Mouse (Mus musculus) forebrain, embryonic 12.5 days (tissue): ENCODE measurements at regions not wholly inside any gene's neighbourhood (a gene's known extent, or its start where the extent isn't known, plus 50 kb on each side); places are given as distances from the start of the nearest gene placed in this dataset.
"Not testable (repeated sequence)": the region's sequence is repeated elsewhere in the genome, so short reads cannot be mapped to it uniquely, and the experiment has no call there.

Experiments used
- ATAC-seq: fragments of 200-750 bp; cut with Nextera tagmentation; 2 replicates; pipeline ENCODE4 v1.8.0; 2017; ENCODE audit warnings: moderate TSS enrichment; ENCODE audit not compliant: low FRiP score
- H3K27ac ChIP-seq: fragments of 300-500 bp; sonication (generic); 2 replicates; pipeline ENCODE4 v1.5.1; 2016; ENCODE audit warnings: mild to moderate bottlenecking
- H3K27me3 ChIP-seq: fragments of 300-500 bp; sonication (generic); 2 replicates; pipeline ENCODE4 v1.6.1; 2016; ENCODE audit warnings: mild to moderate bottlenecking
- H3K36me3 ChIP-seq: fragments of 300-500 bp; sonication (generic); replicated peaks from 2 replicates; pipeline ENCODE4 v1.6.1; 2016; ENCODE audit warnings: mild to moderate bottlenecking
- H3K4me1 ChIP-seq: fragments of 300-500 bp; sonication (generic); 2 replicates; pipeline ENCODE4 v1.6.1; 2016
- H3K4me2 ChIP-seq: fragments of 300-500 bp; sonication (generic); 2 replicates; pipeline ENCODE4 v1.6.1; 2016; ENCODE audit warnings: mild to moderate bottlenecking, moderate library complexity
- H3K4me3 ChIP-seq: fragments of 300-500 bp; sonication (generic); replicated peaks from 2 replicates; pipeline ENCODE4 v1.5.1; 2016; ENCODE audit warnings: mild to moderate bottlenecking
- H3K9ac ChIP-seq: fragments of 300-500 bp; sonication (generic); 2 replicates; pipeline ENCODE4 v1.6.1; 2016; ENCODE audit warnings: mild to moderate bottlenecking
- H3K9me3 ChIP-seq: fragments of 300-500 bp; sonication (generic); 2 replicates; pipeline ENCODE4 v1.6.1; 2016
- WGBS: fragments of 180-500 bp; shearing (Covaris S2); methylation state at CpG from one replicate; pipeline ENCODE4 v1.1.7; 2016; 5-methylcytosine and 5-hydroxymethylcytosine counted together

- Histone ChIP-seq H3K27ac (peak overlapping the region; percentile 25; the same call in 1 of the 2 replicates), H3K4me3 (no peak overlapping the region), H3K36me3 (no peaks in the 10 kb centered on the region), H3K4me1 (peaks cover 15% of the 10 kb centered on the region; the same call in 1 of the 2 replicates), H3K9me3 (no peaks in the 10 kb centered on the region), H3K4me2 (no peak overlapping the region), H3K9ac (no peak overlapping the region), H3K27me3 (no peaks in the 10 kb centered on the region)
- 65% methylated on average over 12 of the region's 12 CpGs for WGBS
- peak; percentile 61 for ATAC-seq
These were observed 494.4 kb downstream of the Hace1 start for GRCm38 (mm10) chr10:46071810-46072549.

GRCm38 (mm10) chr10:46072550-46073470, 495.2 kb downstream of the Hace1 start:
- H3K9ac ChIP-seq, result no peak overlapping the region
- peak; percentile 59 for ATAC-seq
- WGBS, result 66% methylated on average over 16 of the region's 16 CpGs
- H3K9me3 ChIP-seq, result no peaks in the 10 kb centered on the region
- peaks cover 15% of the 10 kb centered on the region; the same call in 1 of the 2 replicates for H3K4me1 ChIP-seq
- H3K27me3 ChIP-seq, result no peaks in the 10 kb centered on the region
- H3K27ac ChIP-seq, result peak overlapping the region; percentile 25; the same call in 1 of the 2 replicates
- no peak overlapping the region for H3K4me2 ChIP-seq
- no peak overlapping the region for H3K4me3 ChIP-seq
- H3K36me3 ChIP-seq, result no peaks in the 10 kb centered on the region

- H3K9me3 ChIP-seq, result no peaks in the 10 kb centered on the region
- H3K4me3 ChIP-seq, result no peak overlapping the region
- WGBS, result 78% methylated on average over 4 of the region's 4 CpGs
- H3K4me2 ChIP-seq, result no peak overlapping the region
- no peak overlapping the region for H3K9ac ChIP-seq
- no peaks in the 10 kb centered on the region for H3K36me3 ChIP-seq
- H3K4me1 ChIP-seq, result no peaks in the 10 kb centered on the region
- H3K27ac ChIP-seq, result no peak overlapping the region
- no peak for ATAC-seq
- no peaks in the 10 kb centered on the region for H3K27me3 ChIP-seq
These were observed 510.1 kb downstream of the Hace1 start for GRCm38 (mm10) chr10:46087766-46088165.

GRCm38 (mm10) chr10:46100837-46101236, 523.2 kb downstream of the Hace1 start:
- no peaks in the 10 kb centered on the region for H3K9me3 ChIP-seq
- no peak overlapping the region for H3K4me3 ChIP-seq
- H3K4me2 ChIP-seq, result no peak overlapping the region
- no peaks in the 10 kb centered on the region for H3K36me3 ChIP-seq
- no peak overlapping the region for H3K9ac ChIP-seq
- no peaks in the 10 kb centered on the region for H3K4me1 ChIP-seq
- no peaks in the 10 kb centered on the region for H3K27me3 ChIP-seq
- H3K27ac ChIP-seq, result no peak overlapping the region
- ATAC-seq, result no peak

GRCm38 (mm10) chr10:46108810-46109209, 531.2 kb downstream of the Hace1 start:
- WGBS, result 67% methylated on average over 4 of the region's 4 CpGs
- ATAC-seq, result no peak

GRCm38 (mm10) chr10:46114631-46115130, 537.1 kb downstream of the Hace1 start:
- ATAC-seq, result no peak

More at GRCm38 (mm10) chr10:46108810-46109209, 531.2 kb downstream of the Hace1 start:
- Histone ChIP-seq H3K9ac (no peak overlapping the region), H3K27ac (no peak overlapping the region), H3K4me1 (no peaks in the 10 kb centered on the region), H3K9me3 (no peaks in the 10 kb centered on the region), H3K4me3 (no peak overlapping the region), H3K27me3 (no peaks in the 10 kb centered on the region), H3K36me3 (no peaks in the 10 kb centered on the region), H3K4me2 (no peak overlapping the region)

GRCm38 (mm10) chr10:46122409-46122808, 544.8 kb downstream of the Hace1 start:
- ATAC-seq, H3K9me3 ChIP-seq, H3K9ac ChIP-seq, H3K27ac ChIP-seq, H3K4me2 ChIP-seq, H3K27me3 ChIP-seq, H3K36me3 ChIP-seq, H3K4me1 ChIP-seq, H3K4me3 ChIP-seq: not testable (repeated sequence)
- 100% methylated on average over 1 of the region's 2 CpGs for WGBS

More at GRCm38 (mm10) chr10:46114631-46115130, 537.1 kb downstream of the Hace1 start:
- no peaks in the 10 kb centered on the region for H3K9me3 ChIP-seq
- H3K4me1 ChIP-seq, result no peaks in the 10 kb centered on the region
- H3K27me3 ChIP-seq, result no peaks in the 10 kb centered on the region
- no peak overlapping the region for H3K4me3 ChIP-seq
- H3K4me2 ChIP-seq, result no peak overlapping the region
- no peak overlapping the region for H3K27ac ChIP-seq
- H3K9ac ChIP-seq, result no peak overlapping the region
- WGBS, result 90% methylated on average over 5 of the region's 5 CpGs
- H3K36me3 ChIP-seq, result no peaks in the 10 kb centered on the region

GRCm38 (mm10) chr10:46123795-46124194, 546.2 kb downstream of the Hace1 start:
- Histone ChIP-seq H3K9ac (no peak overlapping the region), H3K9me3 (no peaks in the 10 kb centered on the region), H3K4me1 (no peaks in the 10 kb centered on the region), H3K27me3 (no peaks in the 10 kb centered on the region), H3K4me2 (no peak overlapping the region), H3K27ac (no peak overlapping the region), H3K4me3 (no peak overlapping the region), H3K36me3 (no peaks in the 10 kb centered on the region)
- ATAC-seq, result no peak

- H3K4me2 ChIP-seq, result no peak overlapping the region
- no peak overlapping the region for H3K4me3 ChIP-seq
- H3K4me1 ChIP-seq, result no peaks in the 10 kb centered on the region
- WGBS, result 76% methylated on average over 2 of the region's 2 CpGs
- H3K9ac ChIP-seq, result no peak overlapping the region
- ATAC-seq, result no peak
- H3K9me3 ChIP-seq, result no peaks in the 10 kb centered on the region
- H3K27me3 ChIP-seq, result no peaks in the 10 kb centered on the region
- H3K27ac ChIP-seq, result no peak overlapping the region
- H3K36me3 ChIP-seq, result no peaks in the 10 kb centered on the region
These were observed 557.6 kb downstream of the Hace1 start for GRCm38 (mm10) chr10:46135120-46135748.

GRCm38 (mm10) chr10:46174035-46174434, 596.4 kb downstream of the Hace1 start:
- Histone ChIP-seq H3K4me3 (no peak overlapping the region), H3K9me3 (no peaks in the 10 kb centered on the region), H3K36me3 (no peaks in the 10 kb centered on the region), H3K4me2 (no peak overlapping the region), H3K27me3 (no peaks in the 10 kb centered on the region), H3K9ac (no peak overlapping the region), H3K4me1 (no peaks in the 10 kb centered on the region), H3K27ac (no peak overlapping the region)
- WGBS, result 86% methylated on average over 2 of the region's 2 CpGs
- ATAC-seq, result no peak

- Histone ChIP-seq H3K9me3 (no peaks in the 10 kb centered on the region), H3K36me3 (no peaks in the 10 kb centered on the region), H3K4me3 (no peak overlapping the region), H3K27ac (no peak overlapping the region), H3K4me1 (no peaks in the 10 kb centered on the region), H3K9ac (no peak overlapping the region), H3K27me3 (no peaks in the 10 kb centered on the region), H3K4me2 (no peak overlapping the region)
- no peak for ATAC-seq
- 80% methylated on average over 4 of the region's 4 CpGs for WGBS
These were observed 608.3 kb downstream of the Hace1 start for GRCm38 (mm10) chr10:46185763-46186458.

- Histone ChIP-seq H3K4me1 (no peaks in the 10 kb centered on the region), H3K27ac (no peak overlapping the region), H3K27me3 (no peaks in the 10 kb centered on the region), H3K9ac (no peak overlapping the region), H3K4me2 (no peak overlapping the region), H3K4me3 (no peak overlapping the region), H3K9me3 (no peaks in the 10 kb centered on the region), H3K36me3 (no peaks in the 10 kb centered on the region)
- no peak for ATAC-seq
These were observed 616.5 kb downstream of the Hace1 start for GRCm38 (mm10) chr10:46194143-46194542.
